Mouse (Mus musculus): Measurements from ENCODE around the gene Igfbp6. TPM values are rescaled to one million over a fixed set of nuclear protein-coding genes. Genes with fewer than 3 reads are reported as not detected.

The Igfbp6 gene
- polyA plus RNA-seq, 1 experiment from 2014 or later: 1.4 TPM

- Histone ChIP-seq H3K4me3 (no peak overlapping the region), H3K36me3 (no peaks in the 10 kb centered on the region), H3K9ac (replicated peaks) (no peak overlapping the region), H3K4me2 (replicated peaks) (no peak overlapping the region), H3K9me3 (no peaks in the 10 kb centered on the region), H3K27ac (replicated peaks) (no peak overlapping the region), H3K4me1 (no peaks in the 10 kb centered on the region), H3K27me3 (no peaks in the 10 kb centered on the region)
- 81% methylated on average over 7 of the region's 7 CpGs for WGBS
- no peak for ATAC-seq (replicated peaks)
Observed at GRCm38 (mm10) chr15:102192271-102192812, 48.2 kb downstream of the Igfbp6 start.

GRCm38 (mm10) chr15:102192820-102193386, 48.7 kb downstream of the Igfbp6 start:
- H3K27me3 ChIP-seq: no peaks in the 10 kb centered on the region
- no peaks in the 10 kb centered on the region for H3K4me1 ChIP-seq
- no peak for ATAC-seq (replicated peaks)
- no peak overlapping the region for H3K27ac ChIP-seq (replicated peaks)
- no peak overlapping the region for H3K4me3 ChIP-seq
- no peaks in the 10 kb centered on the region for H3K9me3 ChIP-seq
- H3K36me3 ChIP-seq: no peaks in the 10 kb centered on the region
- H3K4me2 ChIP-seq (replicated peaks): no peak overlapping the region
- H3K9ac ChIP-seq (replicated peaks): no peak overlapping the region
- 74% methylated on average over 5 of the region's 5 CpGs for WGBS

GRCm38 (mm10) chr15:102193652-102194051, 49.5 kb downstream of the Igfbp6 start:
- Histone ChIP-seq H3K4me2 (replicated peaks) (no peak overlapping the region), H3K4me3 (no peak overlapping the region), H3K9ac (replicated peaks) (no peak overlapping the region), H3K27me3 (no peaks in the 10 kb centered on the region), H3K36me3 (no peaks in the 10 kb centered on the region), H3K9me3 (no peaks in the 10 kb centered on the region), H3K27ac (replicated peaks) (no peak overlapping the region), H3K4me1 (no peaks in the 10 kb centered on the region)
- no peak for ATAC-seq (replicated peaks)
- WGBS: 89% methylated on average over 4 of the region's 4 CpGs

GRCm38 (mm10) chr15:102194439-102194838, 50.3 kb downstream of the Igfbp6 start:
- H3K9ac ChIP-seq (replicated peaks): no peak overlapping the region
- no peak overlapping the region for H3K4me3 ChIP-seq
- WGBS: 95% methylated on average over 4 of the region's 4 CpGs
- ATAC-seq (replicated peaks): no peak
- H3K27ac ChIP-seq (replicated peaks): no peak overlapping the region
- H3K4me2 ChIP-seq (replicated peaks): no peak overlapping the region
- no peaks in the 10 kb centered on the region for H3K36me3 ChIP-seq
- no peaks in the 10 kb centered on the region for H3K9me3 ChIP-seq
- no peaks in the 10 kb centered on the region for H3K4me1 ChIP-seq
- no peaks in the 10 kb centered on the region for H3K27me3 ChIP-seq

- no peak overlapping the region for H3K9ac ChIP-seq (replicated peaks)
- WGBS: 88% methylated on average over 4 of the region's 4 CpGs
- H3K4me1 ChIP-seq: no peaks in the 10 kb centered on the region
- H3K36me3 ChIP-seq: no peaks in the 10 kb centered on the region
- ATAC-seq (replicated peaks): no peak
- H3K4me3 ChIP-seq: no peak overlapping the region
- H3K4me2 ChIP-seq (replicated peaks): no peak overlapping the region
- no peaks in the 10 kb centered on the region for H3K27me3 ChIP-seq
- H3K9me3 ChIP-seq: no peaks in the 10 kb centered on the region
- no peak overlapping the region for H3K27ac ChIP-seq (replicated peaks)
Observed at GRCm38 (mm10) chr15:102195373-102195772, 51.2 kb downstream of the Igfbp6 start.

- no peak overlapping the region for H3K9ac ChIP-seq (replicated peaks)
- H3K4me1 ChIP-seq: peaks cover 8% of the 10 kb centered on the region
- 85% methylated on average over 4 of the region's 4 CpGs for WGBS
- H3K4me2 ChIP-seq (replicated peaks): no peak overlapping the region
- H3K4me3 ChIP-seq: no peak overlapping the region
- no peaks in the 10 kb centered on the region for H3K9me3 ChIP-seq
- no peak overlapping the region for H3K27ac ChIP-seq (replicated peaks)
- ATAC-seq (replicated peaks): no peak
- no peaks in the 10 kb centered on the region for H3K36me3 ChIP-seq
- H3K27me3 ChIP-seq: no peaks in the 10 kb centered on the region
Observed at GRCm38 (mm10) chr15:102198841-102199240, 54.7 kb downstream of the Igfbp6 start.

Other genes with a start within 250 kb of the Igfbp6 start
- gene Krt4, start 219.6 kb upstream of the Igfbp6 start, polyA plus RNA-seq (2015; fragmentation: Nextera tagmentation; extraction: Ambion mirVana): 0.08 TPM in 1 of 2 replicates, not detected in the other
- 0.10 and 0.23 TPM in 2 replicates for gene Krt79, start 204.0 kb upstream of the Igfbp6 start, polyA plus RNA-seq (2015; fragmentation: Nextera tagmentation; extraction: Ambion mirVana)
- gene Krt78, start 190.1 kb upstream of the Igfbp6 start, polyA plus RNA-seq (2015; fragmentation: Nextera tagmentation; extraction: Ambion mirVana): not detected in 2 replicates
- 1.9 and 3.9 TPM in 2 replicates for gene Krt8, start 139.9 kb upstream of the Igfbp6 start, polyA plus RNA-seq (2015; fragmentation: Nextera tagmentation; extraction: Ambion mirVana)
- gene Krt18, start 116.2 kb upstream of the Igfbp6 start, polyA plus RNA-seq (2015; fragmentation: Nextera tagmentation; extraction: Ambion mirVana): 3.5 and 7.6 TPM in 2 replicates
- gene Eif4b, start 70.6 kb upstream of the Igfbp6 start, polyA plus RNA-seq (2015; fragmentation: Nextera tagmentation; extraction: Ambion mirVana): 98.9 and 99.5 TPM in 2 replicates
- 4.9 and 6.9 TPM in 2 replicates for gene Tns2, start 43.9 kb upstream of the Igfbp6 start, polyA plus RNA-seq (2015; fragmentation: Nextera tagmentation; extraction: Ambion mirVana)
- gene Spryd3, start 8.1 kb upstream of the Igfbp6 start, polyA plus RNA-seq (2015; fragmentation: Nextera tagmentation; extraction: Ambion mirVana): 38.2 and 42.9 TPM in 2 replicates
- gene Soat2, start 6.2 kb downstream of the Igfbp6 start, polyA plus RNA-seq (2015; fragmentation: Nextera tagmentation; extraction: Ambion mirVana): not detected in 2 replicates
- 90.6 and 94.0 TPM in 2 replicates for gene Zfp740, start 58.9 kb downstream of the Igfbp6 start, polyA plus RNA-seq (2015; fragmentation: Nextera tagmentation; extraction: Ambion mirVana)
- gene Csad, start 60.4 kb downstream of the Igfbp6 start, polyA plus RNA-seq (2015; fragmentation: Nextera tagmentation; extraction: Ambion mirVana): 44.2 and 45.1 TPM in 2 replicates
- gene Itgb7, start 87.6 kb downstream of the Igfbp6 start, polyA plus RNA-seq (2015; fragmentation: Nextera tagmentation; extraction: Ambion mirVana): 0.33 and 0.99 TPM in 2 replicates
- gene Rarg, start 113.2 kb downstream of the Igfbp6 start, polyA plus RNA-seq (2015; fragmentation: Nextera tagmentation; extraction: Ambion mirVana): 5.9 and 6.2 TPM in 2 replicates
- not detected in 2 replicates for gene Gm9918, start 126.2 kb downstream of the Igfbp6 start, polyA plus RNA-seq (2015; fragmentation: Nextera tagmentation; extraction: Ambion mirVana)
- 50.1 and 51.5 TPM in 2 replicates for gene Mfsd5, start 135.1 kb downstream of the Igfbp6 start, polyA plus RNA-seq (2015; fragmentation: Nextera tagmentation; extraction: Ambion mirVana)
- gene Espl1, start 151.9 kb downstream of the Igfbp6 start, polyA plus RNA-seq (2015; fragmentation: Nextera tagmentation; extraction: Ambion mirVana): 10.2 and 15.2 TPM in 2 replicates
- 467 and 474 TPM in 2 replicates for gene Pfdn5, start 181.8 kb downstream of the Igfbp6 start, polyA plus RNA-seq (2015; fragmentation: Nextera tagmentation; extraction: Ambion mirVana)
- gene Myg1, start 187.3 kb downstream of the Igfbp6 start, polyA plus RNA-seq (2015; fragmentation: Nextera tagmentation; extraction: Ambion mirVana): 98.2 and 108 TPM in 2 replicates
- gene Aaas, start 206.4 kb downstream of the Igfbp6 start, polyA plus RNA-seq (2015; fragmentation: Nextera tagmentation; extraction: Ambion mirVana): 42.6 and 44.9 TPM in 2 replicates
- gene Sp7, start 222.8 kb downstream of the Igfbp6 start, polyA plus RNA-seq (2015; fragmentation: Nextera tagmentation; extraction: Ambion mirVana): 0.36 and 0.40 TPM in 2 replicates

Measured in forebrain, embryonic 15.5 days (tissue).